Mouse (Mus musculus) forebrain, embryonic 16.5 days (tissue): Measurements from ENCODE around the gene Hoxa7. TPM values are rescaled to one million over a fixed set of nuclear protein-coding genes. Genes with fewer than 3 reads are reported as not detected.
A peak's percentile ranks its signal among the peaks of the same experiment; 100 is the strongest.

Experiments
- ATAC-seq: fragments of 200-750 bp; cut with Nextera tagmentation; 2 replicates; pipeline ENCODE4 v1.8.0; 2017; ENCODE audit warnings: mild to moderate bottlenecking, moderate library complexity
- H3K27ac ChIP-seq: fragments of 300-500 bp; sonication (generic); 2 replicates; pipeline ENCODE4 v1.5.1; 2014; ENCODE audit warnings: low read length, control low read depth
- H3K27me3 ChIP-seq: fragments of 300-500 bp; sonication (generic); replicated peaks from 2 replicates; pipeline ENCODE4 v1.6.1; 2014; ENCODE audit warnings: low read length; ENCODE audit not compliant: control insufficient read depth, insufficient read depth
- H3K36me3 ChIP-seq: fragments of 300-500 bp; sonication (generic); 2 replicates; pipeline ENCODE4 v1.6.1; 2014; ENCODE audit not compliant: control insufficient read depth, insufficient read depth
- H3K4me1 ChIP-seq: fragments of 300-500 bp; sonication (generic); replicated peaks from 2 replicates; pipeline ENCODE4 v1.6.1; 2014; ENCODE audit warnings: low read length; ENCODE audit not compliant: control insufficient read depth, insufficient read depth
- H3K4me2 ChIP-seq: fragments of 300-500 bp; sonication (generic); 2 replicates; pipeline ENCODE4 v1.6.1; 2014; ENCODE audit warnings: mild to moderate bottlenecking, low read length, control low read depth
- H3K4me3 ChIP-seq: fragments of 300-500 bp; sonication (generic); replicated peaks from 2 replicates; pipeline ENCODE4 v1.5.1; 2014; ENCODE audit warnings: mild to moderate bottlenecking, low read length, control low read depth
- H3K9ac ChIP-seq: fragments of 300-500 bp; sonication (generic); replicated peaks from 2 replicates; pipeline ENCODE4 v1.6.1; 2014; ENCODE audit warnings: low read depth, low read length, control low read depth
- H3K9me3 ChIP-seq: fragments of 300-500 bp; sonication (generic); 2 replicates; pipeline ENCODE4 v1.6.1; 2016; ENCODE audit warnings: low read length; ENCODE audit not compliant: control insufficient read depth
- WGBS: fragments of 180-500 bp; shearing (Covaris S2); extraction: QIAGEN DNeasy Blood & Tissue Kit; methylation state at CpG from one replicate; pipeline ENCODE4 v1.1.7; 2014; 5-methylcytosine and 5-hydroxymethylcytosine counted together
- polyA plus RNA-seq: library from polyadenylated mRNA; unstranded; fragments of >200 nt; fragmentation: Nextera tagmentation; extraction: Ambion mirVana; gene quantifications from 2 replicates; pipeline ENCODE4 v1.2.1, GENCODE M21; 2015

Gene Hoxa7
- polyA plus RNA-seq, 1 experiment from 2014 or later = not detected

DNA sequence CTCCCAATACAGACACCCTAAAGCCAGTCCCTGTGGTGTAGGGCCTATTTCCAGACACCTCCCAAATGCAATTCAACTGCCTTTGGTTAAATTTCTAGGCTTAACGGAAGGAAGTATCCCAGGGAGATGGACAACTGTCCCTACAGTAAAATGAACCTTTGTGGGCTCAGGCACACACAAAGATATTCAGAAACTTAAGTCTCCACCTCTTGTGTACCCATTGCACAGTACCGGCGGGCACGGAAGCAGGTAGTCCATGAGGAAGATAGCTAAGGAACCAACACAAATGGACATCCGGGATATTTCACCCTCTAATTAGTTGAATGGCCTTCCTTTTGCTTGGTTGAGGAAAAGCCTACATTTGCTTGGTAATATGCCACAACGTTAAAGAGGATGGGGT, 45.3 kb downstream of the Hoxa7 start:
- Histone ChIP-seq H3K9me3 (no peaks in the 10 kb centered on the region), H3K36me3 (no peaks in the 10 kb centered on the region), H3K27ac (no peak overlapping the region), H3K4me2 (no peak overlapping the region), H3K27me3 (peaks cover 88% of the 10 kb centered on the region), H3K4me1 (0 out of 2 replicates have a peak, but pooled peaks cover 3% of the 10 kb centered on the region), H3K4me3 (no peak overlapping the region), H3K9ac (no peak overlapping the region)
- 3% methylated on average over 6 of the region's 6 CpGs for WGBS
- no peak for ATAC-seq

DNA sequence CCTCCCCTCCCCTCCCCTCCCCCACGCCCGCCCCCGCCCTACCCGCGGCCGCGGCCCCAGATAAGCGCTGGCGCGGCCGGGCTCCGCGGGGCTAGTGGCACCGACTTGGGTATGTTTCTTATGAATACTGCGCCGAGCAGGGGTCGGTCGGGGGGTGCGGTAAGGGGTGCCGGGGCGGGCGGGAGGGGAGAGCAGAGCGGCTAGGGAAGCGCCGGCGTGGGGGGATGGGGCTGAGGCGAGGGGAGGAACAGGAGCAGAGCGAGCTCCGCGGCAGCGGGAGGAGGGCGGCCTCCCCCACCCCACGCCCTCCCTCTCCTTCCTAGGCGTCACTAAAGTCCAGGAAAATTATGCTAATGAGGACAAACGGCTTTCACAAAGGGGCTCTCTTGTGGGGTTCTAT, 45.8 kb downstream of the Hoxa7 start:
- no peak for ATAC-seq
- Histone ChIP-seq H3K4me3 (no peak overlapping the region), H3K27me3 (peaks cover 88% of the 10 kb centered on the region), H3K36me3 (no peaks in the 10 kb centered on the region), H3K27ac (no peak overlapping the region), H3K4me2 (no peak overlapping the region), H3K9ac (no peak overlapping the region), H3K4me1 (0 out of 2 replicates have a peak, but pooled peaks cover 3% of the 10 kb centered on the region), H3K9me3 (no peaks in the 10 kb centered on the region)
- WGBS = 2% methylated on average over 25 of the region's 35 CpGs

DNA sequence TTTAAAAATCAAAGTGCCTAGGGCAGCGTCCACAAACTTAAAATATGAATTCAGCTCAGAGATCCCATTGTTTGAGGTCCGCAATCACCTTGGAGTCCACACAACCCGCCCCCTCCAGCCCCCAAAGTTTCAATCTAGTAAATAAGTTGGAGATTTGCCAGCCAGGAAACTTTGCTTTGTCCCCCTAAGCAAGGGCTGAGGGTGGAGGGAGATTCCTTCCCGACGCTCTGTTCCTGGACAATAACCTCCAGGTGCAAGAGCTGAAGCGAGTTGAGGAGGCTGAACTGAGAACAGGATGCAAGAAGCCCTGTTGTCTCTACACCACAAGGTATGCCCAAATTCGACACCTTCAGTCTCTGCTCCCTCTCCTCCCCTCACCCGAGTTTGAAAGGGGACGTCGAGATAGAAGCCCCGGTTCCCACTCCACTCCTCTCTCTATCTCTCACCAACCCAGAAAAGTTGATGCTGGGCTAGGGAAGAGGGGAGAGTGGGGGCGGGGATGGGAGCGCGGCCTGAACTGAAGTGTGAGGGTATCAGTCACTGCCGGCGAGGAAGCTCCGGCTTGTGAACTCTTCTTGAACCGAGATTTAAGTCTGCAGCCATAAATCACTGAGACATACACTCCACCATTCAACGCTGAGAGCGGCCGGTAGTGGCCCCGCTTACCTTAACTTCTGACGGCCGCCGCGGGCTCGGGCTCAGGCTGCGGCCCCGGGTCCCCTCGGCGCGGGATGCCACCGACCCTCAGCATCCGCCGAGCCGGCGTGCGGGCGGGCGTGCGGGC, 46.5 kb downstream of the Hoxa7 start:
- H3K27ac ChIP-seq = no peak overlapping the region
- WGBS = under 1% methylated on average over 41 of the region's 41 CpGs
- H3K9me3 ChIP-seq = no peaks in the 10 kb centered on the region
- no peak for ATAC-seq
- no peak overlapping the region for H3K4me3 ChIP-seq
- H3K4me2 ChIP-seq = no peak overlapping the region
- H3K9ac ChIP-seq = no peak overlapping the region
- no peaks in the 10 kb centered on the region for H3K36me3 ChIP-seq
- H3K27me3 ChIP-seq = peaks cover 88% of the 10 kb centered on the region
- H3K4me1 ChIP-seq = 0 out of 2 replicates have a peak, but pooled peaks cover 3% of the 10 kb centered on the region

DNA sequence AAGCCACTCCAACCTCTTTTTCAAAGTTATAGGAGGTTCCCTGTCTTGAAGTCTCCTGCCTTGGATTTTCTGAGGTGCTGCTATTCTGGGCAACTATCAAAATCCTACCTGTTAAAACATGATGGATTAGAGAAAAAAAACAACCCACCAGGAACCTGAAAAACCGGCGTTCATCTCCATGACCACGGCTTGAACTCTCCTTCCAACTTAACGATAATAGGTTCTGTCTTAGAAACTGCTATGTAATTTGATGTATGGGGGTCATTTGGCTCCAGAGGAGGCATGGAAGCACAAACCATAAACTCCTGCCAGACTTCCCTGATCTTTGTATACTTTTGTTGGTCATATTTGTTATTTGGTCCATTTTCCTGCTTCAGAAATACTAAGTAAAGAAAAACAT, 48.0 kb downstream of the Hoxa7 start:
- Histone ChIP-seq H3K9ac (no peak overlapping the region), H3K27me3 (peaks cover 84% of the 10 kb centered on the region), H3K4me3 (no peak overlapping the region), H3K4me1 (0 out of 2 replicates have a peak, but pooled peaks cover 3% of the 10 kb centered on the region), H3K9me3 (no peaks in the 10 kb centered on the region), H3K4me2 (no peak overlapping the region), H3K27ac (no peak overlapping the region), H3K36me3 (no peaks in the 10 kb centered on the region)
- ATAC-seq = no peak
- WGBS = 5% methylated on average over 4 of the region's 4 CpGs

DNA sequence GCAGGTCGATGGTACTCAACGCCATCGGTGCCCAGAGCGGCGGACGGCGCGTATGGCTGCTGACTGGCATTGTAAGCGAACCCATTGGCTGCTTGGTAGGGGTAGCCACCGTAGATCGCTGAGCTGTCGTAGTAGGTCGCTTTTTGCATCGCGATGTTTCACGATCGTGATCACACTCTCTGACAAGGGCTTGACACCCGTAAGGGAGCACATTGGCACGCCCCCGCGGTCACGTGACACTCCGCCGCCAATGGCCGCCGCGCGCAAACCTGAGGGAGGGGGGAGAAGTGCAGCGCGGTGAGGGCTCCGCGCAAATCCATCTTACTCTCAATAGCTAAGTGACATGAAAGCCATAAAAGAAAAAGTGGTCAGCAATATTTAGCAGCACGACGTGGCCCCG, 49.2 kb downstream of the Hoxa7 start:
- 0 out of 2 replicates have a peak overlapping the region, but pooled peaks have one; percentile 14 for H3K4me3 ChIP-seq
- no peaks in the 10 kb centered on the region for H3K36me3 ChIP-seq
- H3K4me1 ChIP-seq = 0 out of 2 replicates have a peak, but pooled peaks cover 3% of the 10 kb centered on the region
- no peak overlapping the region for H3K9ac ChIP-seq
- peak overlapping the region; percentile 34; the same call in 1 of the 2 replicates for H3K4me2 ChIP-seq
- no peaks in the 10 kb centered on the region for H3K9me3 ChIP-seq
- H3K27me3 ChIP-seq = peaks cover 84% of the 10 kb centered on the region
- ATAC-seq = no peak
- WGBS = under 1% methylated on average over 35 of the region's 35 CpGs
- no peak overlapping the region for H3K27ac ChIP-seq

DNA sequence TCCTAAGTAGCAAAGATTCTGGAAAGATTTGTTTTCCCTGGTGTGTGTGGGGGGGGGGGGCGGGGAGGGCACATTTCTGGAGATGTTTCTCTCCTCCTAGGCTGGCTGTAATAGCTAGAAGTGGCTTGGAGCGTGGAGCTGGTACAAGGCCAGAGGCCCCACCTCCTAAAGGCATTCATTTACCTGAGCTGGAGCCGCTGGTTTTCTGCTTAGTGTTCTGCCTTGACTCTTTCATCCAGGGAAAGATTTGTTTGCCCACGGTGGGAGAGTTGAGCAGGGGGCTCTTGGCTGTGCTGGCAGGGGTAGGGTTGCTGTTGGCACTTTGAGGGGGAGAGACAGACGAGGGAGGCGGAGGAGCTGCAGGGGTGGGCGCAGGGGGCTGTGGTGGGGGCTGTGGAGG, 49.7 kb downstream of the Hoxa7 start:
- no peak for ATAC-seq
- Histone ChIP-seq H3K27ac (no peak overlapping the region), H3K9me3 (no peaks in the 10 kb centered on the region), H3K27me3 (peaks cover 85% of the 10 kb centered on the region), H3K4me3 (no peak overlapping the region), H3K4me1 (0 out of 2 replicates have a peak, but pooled peaks cover 3% of the 10 kb centered on the region), H3K9ac (no peak overlapping the region), H3K36me3 (no peaks in the 10 kb centered on the region), H3K4me2 (no peak overlapping the region)
- 2% methylated on average over 6 of the region's 7 CpGs for WGBS

DNA sequence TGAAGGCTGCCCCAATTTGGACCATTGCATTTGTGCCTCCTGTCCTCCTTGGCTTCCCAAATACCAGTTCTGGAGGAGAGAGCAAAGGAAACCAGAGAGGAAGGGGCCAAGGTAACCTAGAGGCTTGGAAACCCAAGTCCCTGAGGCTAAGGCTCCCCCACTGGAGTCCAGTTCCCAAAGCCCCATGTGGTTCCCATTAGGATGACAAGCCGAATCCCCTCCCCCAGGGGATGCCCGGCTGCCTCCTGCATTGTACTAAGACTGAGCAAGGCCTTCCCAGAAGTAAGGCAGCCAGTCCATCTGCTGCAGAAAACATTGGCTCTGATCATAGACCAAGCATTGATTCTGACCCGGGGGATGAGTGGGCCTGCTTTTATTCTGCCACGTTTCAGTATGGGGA, 50.3 kb downstream of the Hoxa7 start:
- no peak for ATAC-seq
- Histone ChIP-seq H3K27me3 (peaks cover 85% of the 10 kb centered on the region), H3K4me1 (0 out of 2 replicates have a peak, but pooled peaks cover 3% of the 10 kb centered on the region), H3K9ac (no peak overlapping the region), H3K27ac (no peak overlapping the region), H3K4me3 (no peak overlapping the region), H3K4me2 (no peak overlapping the region), H3K36me3 (no peaks in the 10 kb centered on the region), H3K9me3 (no peaks in the 10 kb centered on the region)
- whole genome bisulfite sequencing = 2% methylated on average over 4 of the region's 4 CpGs

DNA sequence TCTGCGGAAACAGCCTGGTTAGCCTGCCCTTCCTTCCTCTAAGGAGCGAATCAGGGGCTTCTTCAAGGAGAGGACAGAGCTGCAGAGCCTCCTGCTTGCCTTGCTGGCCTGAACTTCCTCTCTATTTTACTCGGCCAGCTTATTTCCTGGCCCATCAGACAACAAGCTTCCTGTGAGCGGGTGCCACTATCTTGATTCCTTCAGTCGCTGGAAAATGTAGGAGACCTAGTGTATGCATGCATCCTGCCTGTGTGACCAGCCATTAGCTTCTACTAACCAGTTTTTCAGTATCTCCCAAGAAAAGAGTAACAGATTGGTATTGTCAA, 50.8 kb downstream of the Hoxa7 start:
- peaks cover 85% of the 10 kb centered on the region for H3K27me3 ChIP-seq
- H3K9ac ChIP-seq = no peak overlapping the region
- ATAC-seq = no peak
- H3K36me3 ChIP-seq = no peaks in the 10 kb centered on the region
- 0 out of 2 replicates have a peak, but pooled peaks cover 3% of the 10 kb centered on the region for H3K4me1 ChIP-seq
- 3% methylated on average over 5 of the region's 5 CpGs for WGBS
- H3K4me3 ChIP-seq = no peak overlapping the region
- H3K27ac ChIP-seq = no peak overlapping the region
- no peaks in the 10 kb centered on the region for H3K9me3 ChIP-seq
- H3K4me2 ChIP-seq = no peak overlapping the region

DNA sequence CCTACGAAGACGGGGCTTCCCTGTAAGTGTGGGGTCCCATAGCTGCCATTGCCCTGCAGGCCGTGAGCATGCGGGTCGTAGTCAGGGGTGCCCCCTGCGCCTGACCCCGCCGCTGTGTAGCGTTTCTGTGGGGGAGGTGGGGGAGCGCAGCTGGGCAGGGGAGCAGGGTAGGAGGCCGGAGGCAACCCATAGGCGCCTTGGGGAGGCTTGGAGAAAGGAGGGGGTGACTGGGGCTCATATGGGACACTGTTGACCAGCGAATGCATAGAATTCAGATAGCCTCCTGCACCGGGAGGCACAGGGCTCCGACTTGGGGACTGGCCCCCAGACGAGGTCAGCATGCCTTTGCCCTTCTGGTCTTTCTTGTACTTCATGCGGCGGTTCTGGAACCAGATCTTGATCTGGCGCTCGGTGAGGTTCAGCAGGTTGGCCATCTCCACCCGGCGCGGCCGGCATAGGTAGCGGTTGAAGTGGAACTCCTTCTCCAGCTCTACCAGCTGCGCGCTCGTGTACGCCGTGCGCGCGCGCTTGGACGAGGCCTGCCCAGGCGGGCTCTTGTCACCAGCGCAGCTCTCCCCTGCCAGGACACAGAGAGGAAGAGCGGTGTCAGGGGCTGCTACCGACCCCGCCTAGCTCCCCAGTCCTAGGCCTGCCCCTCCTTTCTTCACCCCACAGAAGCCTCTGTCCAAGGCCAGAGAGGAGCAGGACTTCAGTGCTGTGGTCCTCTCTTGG, 51.3 kb downstream of the Hoxa7 start:
- Histone ChIP-seq H3K27ac (no peak overlapping the region), H3K36me3 (no peaks in the 10 kb centered on the region), H3K27me3 (peaks cover 88% of the 10 kb centered on the region), H3K4me3 (no peak overlapping the region), H3K4me2 (no peak overlapping the region), H3K4me1 (0 out of 2 replicates have a peak, but pooled peaks cover 3% of the 10 kb centered on the region), H3K9me3 (no peaks in the 10 kb centered on the region), H3K9ac (no peak overlapping the region)
- no peak for ATAC-seq
- 1% methylated on average over 40 of the region's 40 CpGs for WGBS
